Mouse (Mus musculus): Measurements from ENCODE around the gene Pprc1. TPM values are rescaled to one million over a fixed set of nuclear protein-coding genes. Genes with fewer than 3 reads are reported as not detected.

The Pprc1 gene
- polyA plus RNA-seq, 1 experiment = 10.1 TPM

GRCm38 (mm10) chr19:46103437-46104186 lies 58.9 kb downstream of the Pprc1 start:
- no peaks in the 10 kb centered on the region for H3K27me3 ChIP-seq (ENCODE audit: control insufficient read depth, insufficient read depth, low read length)
- H3K36me3 ChIP-seq (ENCODE audit: control insufficient read depth, insufficient read depth, low read length) = no peaks in the 10 kb centered on the region
- no peaks in the 10 kb centered on the region for H3K4me1 ChIP-seq (ENCODE audit: control insufficient read depth, insufficient read depth, low read length)
- H3K27ac ChIP-seq (ENCODE audit: control insufficient read depth, insufficient read depth, low read depth, low read length) = no peak overlapping the region
- TF ChIP-seq POLR2A (IDR thresholded peaks at IDR 0.05; ENCODE audit: control insufficient read depth, low read depth, low read length) = no peak
- no peak for TF ChIP-seq CTCF (IDR thresholded peaks at IDR 0.05; ENCODE audit: control insufficient read depth, insufficient read depth, insufficient replicate concordance, low read depth, low read length)
- no peak overlapping the region for H3K4me3 ChIP-seq (ENCODE audit: control insufficient read depth, low read depth, low read length)

- no peak for TF ChIP-seq POLR2A (IDR thresholded peaks at IDR 0.05; ENCODE audit: control insufficient read depth, low read depth, low read length)
- TF ChIP-seq CTCF (IDR thresholded peaks at IDR 0.05; ENCODE audit: control insufficient read depth, insufficient read depth, insufficient replicate concordance, low read depth, low read length) = no peak
- Histone ChIP-seq H3K4me1 (ENCODE audit: control insufficient read depth, insufficient read depth, low read length) (no peaks in the 10 kb centered on the region), H3K4me3 (ENCODE audit: control insufficient read depth, low read depth, low read length) (no peak overlapping the region), H3K27me3 (ENCODE audit: control insufficient read depth, insufficient read depth, low read length) (no peaks in the 10 kb centered on the region), H3K36me3 (ENCODE audit: control insufficient read depth, insufficient read depth, low read length) (no peaks in the 10 kb centered on the region), H3K27ac (ENCODE audit: control insufficient read depth, insufficient read depth, low read depth, low read length) (no peak overlapping the region)
Measured at GRCm38 (mm10) chr19:46104187-46104557, 59.5 kb downstream of the Pprc1 start.

GRCm38 (mm10) chr19:46110214-46110613 lies 65.5 kb downstream of the Pprc1 start:
- Histone ChIP-seq H3K4me1 (ENCODE audit: control insufficient read depth, insufficient read depth, low read length) (no peaks in the 10 kb centered on the region), H3K27ac (ENCODE audit: control insufficient read depth, insufficient read depth, low read depth, low read length) (no peak overlapping the region), H3K27me3 (ENCODE audit: control insufficient read depth, insufficient read depth, low read length) (no peaks in the 10 kb centered on the region), H3K36me3 (ENCODE audit: control insufficient read depth, insufficient read depth, low read length) (no peaks in the 10 kb centered on the region), H3K4me3 (ENCODE audit: control insufficient read depth, low read depth, low read length) (no peak overlapping the region)
- TF ChIP-seq POLR2A (IDR thresholded peaks at IDR 0.05; ENCODE audit: control insufficient read depth, low read depth, low read length) = no peak
- no peak for TF ChIP-seq CTCF (IDR thresholded peaks at IDR 0.05; ENCODE audit: control insufficient read depth, insufficient read depth, insufficient replicate concordance, low read depth, low read length)

DNA sequence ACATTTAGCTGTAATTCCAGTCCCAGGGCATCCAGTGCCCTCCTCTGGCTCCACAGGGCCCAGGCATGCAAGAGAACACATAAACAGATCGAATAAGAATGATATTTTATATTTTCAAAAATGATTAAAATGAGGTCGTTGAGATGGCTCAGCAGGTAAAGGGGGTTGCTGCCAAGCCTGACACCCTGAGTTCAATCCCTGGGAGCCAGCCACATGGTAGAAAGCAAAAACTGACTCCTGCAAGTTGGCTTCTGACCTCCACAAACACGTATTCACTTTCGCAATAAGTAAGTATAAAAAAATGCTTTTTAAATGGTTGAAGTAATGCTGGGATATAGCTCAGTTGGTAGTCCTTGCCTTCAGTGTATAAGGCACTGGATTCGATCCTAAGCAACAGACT lies 66.1 kb downstream of the Pprc1 start:
- Histone ChIP-seq H3K27me3 (ENCODE audit: control insufficient read depth, insufficient read depth, low read length) (no peaks in the 10 kb centered on the region), H3K36me3 (ENCODE audit: control insufficient read depth, insufficient read depth, low read length) (no peaks in the 10 kb centered on the region), H3K4me3 (ENCODE audit: control insufficient read depth, low read depth, low read length) (no peak overlapping the region), H3K27ac (ENCODE audit: control insufficient read depth, insufficient read depth, low read depth, low read length) (no peak overlapping the region), H3K4me1 (ENCODE audit: control insufficient read depth, insufficient read depth, low read length) (no peaks in the 10 kb centered on the region)
- TF ChIP-seq POLR2A (IDR thresholded peaks at IDR 0.05; ENCODE audit: control insufficient read depth, low read depth, low read length) (no peak), CTCF (IDR thresholded peaks at IDR 0.05; ENCODE audit: control insufficient read depth, insufficient read depth, insufficient replicate concordance, low read depth, low read length) (no peak)

DNA sequence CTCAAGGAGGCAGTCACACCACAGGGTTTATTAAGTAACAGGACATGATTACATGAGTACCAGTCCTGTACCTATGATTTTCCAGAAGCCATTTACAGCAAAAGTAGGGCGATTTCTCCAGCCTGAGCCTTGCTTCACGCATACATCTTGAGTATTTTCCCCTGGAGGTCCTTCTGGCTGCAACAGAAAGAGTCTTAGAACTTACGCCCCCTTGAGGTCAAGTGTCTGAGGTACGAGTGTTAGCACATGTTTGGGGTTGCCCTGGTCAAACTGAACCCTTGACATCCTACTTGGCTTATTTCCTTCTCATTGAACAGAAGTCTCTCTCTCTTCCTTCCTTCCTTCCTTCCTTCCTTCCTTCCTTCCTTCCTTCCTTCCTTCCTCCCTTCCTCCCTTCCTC lies 69.9 kb downstream of the Pprc1 start:
- no peak overlapping the region for H3K27ac ChIP-seq (ENCODE audit: control insufficient read depth, insufficient read depth, low read depth, low read length)
- H3K36me3 ChIP-seq (ENCODE audit: control insufficient read depth, insufficient read depth, low read length) = no peaks in the 10 kb centered on the region
- H3K4me3 ChIP-seq (ENCODE audit: control insufficient read depth, low read depth, low read length) = no peak overlapping the region
- TF ChIP-seq POLR2A (IDR thresholded peaks at IDR 0.05; ENCODE audit: control insufficient read depth, low read depth, low read length) (no peak), CTCF (IDR thresholded peaks at IDR 0.05; ENCODE audit: control insufficient read depth, insufficient read depth, insufficient replicate concordance, low read depth, low read length) (no peak)
- no peaks in the 10 kb centered on the region for H3K27me3 ChIP-seq (ENCODE audit: control insufficient read depth, insufficient read depth, low read length)
- H3K4me1 ChIP-seq (ENCODE audit: control insufficient read depth, insufficient read depth, low read length) = no peaks in the 10 kb centered on the region

- no peaks in the 10 kb centered on the region for H3K27me3 ChIP-seq (ENCODE audit: control insufficient read depth, insufficient read depth, low read length)
- no peak overlapping the region for H3K27ac ChIP-seq (ENCODE audit: control insufficient read depth, insufficient read depth, low read depth, low read length)
Measured at GRCm38 (mm10) chr19:46119458-46119857, 74.8 kb downstream of the Pprc1 start.

DNA sequence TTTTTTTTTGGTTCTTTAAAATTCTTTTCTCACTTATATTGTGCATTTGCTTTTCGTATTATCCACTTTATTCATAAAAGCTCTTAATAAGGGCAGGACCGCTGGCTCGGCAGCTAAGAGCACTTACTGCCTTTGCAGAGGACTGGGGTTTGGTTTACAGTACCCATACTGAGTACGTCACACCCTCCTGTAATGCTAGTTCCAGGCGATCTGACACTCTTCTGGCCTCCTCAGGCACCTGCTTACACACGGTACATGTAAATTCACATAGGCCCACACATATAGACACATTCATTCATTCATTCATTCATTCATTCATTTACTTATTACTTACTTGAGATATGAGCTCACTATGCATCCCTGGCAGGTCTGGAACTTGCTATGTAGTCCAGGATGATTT lies 76.2 kb downstream of the Pprc1 start:
- no peak overlapping the region for H3K4me3 ChIP-seq (ENCODE audit: control insufficient read depth, low read depth, low read length)
- TF ChIP-seq POLR2A (IDR thresholded peaks at IDR 0.05; ENCODE audit: control insufficient read depth, low read depth, low read length) (no peak), CTCF (IDR thresholded peaks at IDR 0.05; ENCODE audit: control insufficient read depth, insufficient read depth, insufficient replicate concordance, low read depth, low read length) (no peak)
- H3K27ac ChIP-seq (ENCODE audit: control insufficient read depth, insufficient read depth, low read depth, low read length) = no peak overlapping the region
- H3K4me1 ChIP-seq (ENCODE audit: control insufficient read depth, insufficient read depth, low read length) = no peaks in the 10 kb centered on the region; the same call in 1 of the 2 replicates
- H3K27me3 ChIP-seq (ENCODE audit: control insufficient read depth, insufficient read depth, low read length) = no peaks in the 10 kb centered on the region
- H3K36me3 ChIP-seq (ENCODE audit: control insufficient read depth, insufficient read depth, low read length) = no peaks in the 10 kb centered on the region

More at GRCm38 (mm10) chr19:46119458-46119857, 74.8 kb downstream of the Pprc1 start:
- Histone ChIP-seq H3K4me3 (ENCODE audit: control insufficient read depth, low read depth, low read length) (no peak overlapping the region), H3K36me3 (ENCODE audit: control insufficient read depth, insufficient read depth, low read length) (no peaks in the 10 kb centered on the region), H3K4me1 (ENCODE audit: control insufficient read depth, insufficient read depth, low read length) (no peaks in the 10 kb centered on the region)
- no peak for TF ChIP-seq POLR2A (IDR thresholded peaks at IDR 0.05; ENCODE audit: control insufficient read depth, low read depth, low read length)
- TF ChIP-seq CTCF (IDR thresholded peaks at IDR 0.05; ENCODE audit: control insufficient read depth, insufficient read depth, insufficient replicate concordance, low read depth, low read length) = no peak

Other genes starting within 250 kb of the Pprc1 start
- gene Kcnip2, start 228.8 kb upstream of the Pprc1 start, polyA plus RNA-seq (2012; rRNA removed) = 50.1 and 64.9 TPM in 2 replicates
- gene Armh3, start 46.4 kb upstream of the Pprc1 start, polyA plus RNA-seq (2012; rRNA removed) = 5.7 and 5.8 TPM in 2 replicates
- gene Hps6, start 41.4 kb upstream of the Pprc1 start, polyA plus RNA-seq (2012; rRNA removed) = 1.0 and 1.1 TPM in 2 replicates
- gene Ldb1, start 328 bp downstream of the Pprc1 start, polyA plus RNA-seq (2012; rRNA removed) = 26.2 and 28.9 TPM in 2 replicates
- gene Nolc1, start 31.0 kb downstream of the Pprc1 start, polyA plus RNA-seq (2012; rRNA removed) = 10.8 and 12.2 TPM in 2 replicates
- gene Elovl3, start 87.0 kb downstream of the Pprc1 start, polyA plus RNA-seq (2012; rRNA removed) = 0.20 and 0.49 TPM in 2 replicates
- 0.84 and 1.2 TPM in 2 replicates for gene Pitx3, start 103.4 kb downstream of the Pprc1 start, polyA plus RNA-seq (2012; rRNA removed)
- 142 and 162 TPM in 2 replicates for gene Gbf1, start 107.6 kb downstream of the Pprc1 start, polyA plus RNA-seq (2012; rRNA removed)

Measured in testis, adult 2 months (tissue).